Mouse (Mus musculus): ENCODE measurements at regions not wholly inside any gene's neighbourhood (a gene's known extent, or its start where the extent isn't known, plus 50 kb on each side); places are given as distances from the start of the nearest gene placed in this dataset.

DNA sequence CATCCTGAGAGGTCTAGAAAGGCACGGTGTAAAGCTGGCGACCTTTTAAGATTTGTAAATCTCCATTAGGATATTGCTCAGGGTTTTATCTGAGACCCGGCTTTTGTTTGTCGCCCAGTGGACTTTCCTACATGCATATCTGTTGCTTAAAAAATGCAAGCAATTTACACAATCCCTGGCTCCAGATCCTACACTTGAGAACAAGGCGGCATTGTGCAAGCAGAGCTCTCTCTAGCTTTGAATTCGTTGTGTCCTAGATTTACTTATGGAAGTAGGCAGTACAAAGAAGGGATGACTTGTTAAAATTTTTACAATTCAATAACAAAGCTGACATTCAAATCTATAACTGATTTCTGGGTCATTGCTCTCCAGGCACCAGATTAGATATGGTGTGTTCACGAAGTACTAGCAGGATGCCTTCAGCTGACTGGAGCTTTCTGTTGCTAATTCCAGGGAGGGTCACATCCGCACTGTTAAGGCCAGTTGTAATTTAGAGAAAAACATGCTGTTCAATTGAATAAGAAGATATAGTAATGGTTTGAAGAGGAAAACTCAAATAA, 62.2 kb upstream of the Teddm2 start:
- DNase-seq (ENCODE audit: low spot score in 2 of 2): no peak

- no peak for DNase-seq (ENCODE audit: low spot score in 2 of 2)
These were observed 63.8 kb upstream of the Teddm2 start for GRCm38 (mm10) chr1:153963744-153964342.

GRCm38 (mm10) chr1:153969401-153969800, 69.4 kb upstream of the Teddm2 start:
- DNase-seq (ENCODE audit: low spot score in 2 of 2): no peak

DNA sequence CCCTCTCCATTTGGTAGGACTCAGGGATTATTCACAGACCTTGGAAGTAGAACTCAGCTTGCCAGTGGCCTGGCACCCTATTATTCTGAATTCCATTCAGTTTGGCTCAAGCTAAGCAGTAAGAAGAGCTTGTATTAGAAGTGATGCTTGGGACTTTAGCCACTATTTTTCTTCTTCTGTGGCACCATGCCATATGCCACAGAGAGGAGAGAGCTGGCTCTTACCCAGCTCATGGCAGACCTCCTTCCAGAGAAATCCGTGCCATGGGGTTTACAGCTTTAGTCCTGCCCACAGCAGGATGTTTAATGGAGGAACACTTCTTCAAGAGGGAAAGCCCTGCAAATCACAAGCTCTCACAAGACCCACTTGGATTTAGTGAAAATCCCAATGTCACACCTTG, 74.3 kb upstream of the Teddm2 start:
- peak; percentile 24 to 46 for DNase-seq (ENCODE audit: low spot score in 2 of 2)

GRCm38 (mm10) chr1:153977963-153978726, 78.1 kb upstream of the Teddm2 start:
- peak; percentile 21 to 47 for DNase-seq (ENCODE audit: low spot score in 2 of 2)

DNA sequence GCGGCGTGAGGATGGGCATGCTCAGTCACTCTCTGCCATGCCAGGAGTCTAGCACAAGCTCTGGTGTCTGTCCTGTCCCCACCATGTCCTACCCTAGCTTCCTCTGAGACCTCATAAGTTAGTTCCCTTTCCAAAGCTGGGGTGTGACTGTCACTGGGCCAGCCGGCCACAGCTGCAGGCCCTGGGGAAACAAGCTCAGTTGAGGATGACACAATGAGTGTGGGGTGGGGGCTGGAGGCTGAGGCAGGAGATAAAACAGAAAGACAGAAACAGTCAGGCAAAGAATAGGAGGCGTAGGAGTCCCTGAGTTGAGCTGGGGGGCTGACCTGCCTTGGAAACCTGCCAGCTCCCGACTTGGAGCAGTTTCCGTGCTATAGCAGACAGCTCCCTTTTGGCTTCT, 80.9 kb upstream of the Teddm2 start:
- peak; percentile 17 to 30 for DNase-seq (ENCODE audit: low spot score in 2 of 2)

GRCm38 (mm10) chr1:153985595-153985994, 85.6 kb upstream of the Teddm2 start:
- DNase-seq (ENCODE audit: low spot score in 2 of 2): no peak

DNA sequence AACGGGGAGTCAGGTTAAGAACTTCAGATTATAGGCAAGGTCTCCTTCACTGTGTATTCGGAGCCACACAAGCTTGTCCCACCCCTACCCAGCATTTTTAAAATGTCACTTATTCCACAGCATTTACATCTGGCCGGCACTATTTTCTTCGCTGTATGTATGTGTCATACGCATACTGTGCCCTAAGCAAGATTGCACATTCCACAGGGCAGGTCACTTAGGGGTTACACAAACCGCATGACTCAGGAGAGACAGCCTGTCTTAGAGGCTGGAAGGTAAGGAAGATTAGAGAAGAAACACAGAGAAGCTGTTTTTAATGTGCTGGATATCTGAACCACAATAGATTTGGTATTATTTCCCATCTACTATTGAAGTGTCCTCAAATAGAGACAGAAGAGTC, 86.6 kb upstream of the Teddm2 start:
- no peak for DNase-seq (ENCODE audit: low spot score in 2 of 2)

GRCm38 (mm10) chr1:153988297-153988696, 88.3 kb upstream of the Teddm2 start:
- DNase-seq (ENCODE audit: low spot score in 2 of 2): no peak

DNA sequence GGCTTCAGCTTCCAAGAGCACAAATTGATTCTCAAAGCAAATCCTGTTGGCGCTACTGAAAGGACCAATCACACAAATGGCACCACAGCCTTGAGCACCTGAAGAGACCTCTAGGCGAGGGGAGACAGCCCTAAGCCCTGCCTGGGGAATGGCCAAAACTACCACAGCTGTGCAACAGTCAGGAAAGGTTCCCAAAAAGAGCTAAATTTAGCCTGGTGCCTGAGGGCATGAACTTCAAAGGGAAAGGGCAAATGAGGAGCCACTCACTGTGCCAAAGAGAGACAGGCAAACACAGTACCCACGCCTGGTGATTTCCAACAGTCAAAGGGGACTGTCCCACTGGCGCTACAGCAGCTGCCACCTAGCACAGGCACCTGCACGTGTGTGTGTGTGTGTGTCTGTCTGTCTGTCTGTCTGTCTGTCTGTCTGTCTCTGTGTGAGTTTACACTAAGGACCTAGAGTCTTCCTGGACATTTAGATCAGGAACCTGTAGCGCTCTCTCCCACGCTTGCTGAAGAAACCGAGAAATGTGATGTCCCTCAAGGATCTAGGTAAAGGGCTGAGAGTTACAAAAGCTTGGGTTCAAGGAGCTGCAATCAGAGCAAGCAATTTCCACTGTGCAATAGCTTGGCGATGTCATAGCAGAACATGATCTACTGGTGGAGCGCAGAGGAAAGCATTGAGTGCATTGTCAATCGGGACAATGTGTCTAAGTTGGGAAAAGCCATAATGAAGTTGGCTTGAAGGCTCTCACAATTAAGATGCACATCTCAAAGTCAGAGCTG, 90.8 kb upstream of the Teddm2 start:
- no peak for DNase-seq (ENCODE audit: low spot score in 2 of 2)

DNA sequence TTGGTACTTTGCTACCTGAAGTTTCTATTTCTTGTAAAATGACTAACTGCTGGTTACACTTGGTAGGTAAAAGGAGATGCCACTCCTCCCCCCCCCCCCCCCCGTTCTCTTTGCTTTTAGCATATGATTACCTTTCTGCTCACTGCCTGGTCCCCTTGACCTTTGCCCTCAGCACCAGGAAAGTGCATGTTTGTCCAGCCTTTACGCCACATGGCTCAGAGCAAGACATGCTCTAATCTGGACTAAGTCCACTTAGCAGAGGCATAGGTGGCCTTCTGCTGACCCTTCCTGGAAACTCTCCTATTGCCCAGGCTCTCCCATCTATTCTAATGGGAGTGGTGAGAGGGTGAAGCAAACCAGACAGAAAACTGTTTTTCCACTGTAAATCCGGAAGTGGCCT, 92.4 kb upstream of the Teddm2 start:
- no peak for DNase-seq (ENCODE audit: low spot score in 2 of 2)

GRCm38 (mm10) chr1:153994871-153995270, 94.8 kb upstream of the Teddm2 start:
- no peak for DNase-seq (ENCODE audit: low spot score in 2 of 2)

- DNase-seq (ENCODE audit: low spot score in 2 of 2): no peak
These were observed 97.5 kb upstream of the Teddm2 start for GRCm38 (mm10) chr1:153997201-153998181.

- no peak for DNase-seq (ENCODE audit: low spot score in 2 of 2)
These were observed 99.7 kb upstream of the Teddm2 start for GRCm38 (mm10) chr1:153999776-154000175.

DNA sequence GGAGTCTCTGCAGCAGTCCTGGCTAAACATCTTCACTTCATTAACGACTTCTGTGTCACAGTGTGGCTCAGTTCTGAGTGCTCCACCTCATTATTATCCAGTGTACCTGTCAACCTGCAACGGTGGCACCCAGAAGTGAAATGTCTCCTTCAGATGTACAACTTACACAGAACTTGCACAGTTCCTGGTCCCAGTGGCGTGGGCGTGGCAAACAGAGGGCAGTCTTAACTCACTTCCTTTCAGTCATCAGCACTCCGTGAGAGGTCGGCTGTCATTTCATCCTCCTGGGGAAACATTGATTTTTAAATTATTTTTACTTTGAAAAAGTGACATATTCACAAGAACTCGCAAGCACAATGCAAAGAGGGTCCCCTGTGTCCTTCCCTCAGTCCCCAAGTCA, 103.6 kb upstream of the Teddm2 start:
- DNase-seq (ENCODE audit: low spot score in 2 of 2): no peak

DNA sequence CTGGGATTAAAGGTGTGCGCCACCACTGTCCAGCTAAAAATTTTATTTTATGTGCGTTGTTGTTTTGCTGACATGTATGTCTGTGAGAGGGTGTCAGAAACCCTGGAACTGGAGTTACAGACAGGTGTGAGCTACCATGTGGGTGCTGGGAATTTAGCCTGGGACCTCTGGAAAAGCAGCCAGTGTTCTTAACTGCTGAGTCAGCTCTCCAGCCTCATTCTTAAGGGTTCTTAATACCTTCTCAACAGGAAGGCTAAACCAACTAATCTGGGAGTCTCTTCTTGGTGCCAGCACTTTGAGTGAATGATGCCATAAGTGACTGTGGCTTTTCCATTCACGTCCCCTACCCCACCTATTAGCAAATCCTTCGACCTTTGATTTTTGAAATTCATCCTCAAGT, 104.6 kb upstream of the Teddm2 start:
- DNase-seq (ENCODE audit: low spot score in 2 of 2): no peak

- no peak for DNase-seq (ENCODE audit: low spot score in 2 of 2)
These were observed 106.0 kb upstream of the Teddm2 start for GRCm38 (mm10) chr1:154006055-154006454.

DNA sequence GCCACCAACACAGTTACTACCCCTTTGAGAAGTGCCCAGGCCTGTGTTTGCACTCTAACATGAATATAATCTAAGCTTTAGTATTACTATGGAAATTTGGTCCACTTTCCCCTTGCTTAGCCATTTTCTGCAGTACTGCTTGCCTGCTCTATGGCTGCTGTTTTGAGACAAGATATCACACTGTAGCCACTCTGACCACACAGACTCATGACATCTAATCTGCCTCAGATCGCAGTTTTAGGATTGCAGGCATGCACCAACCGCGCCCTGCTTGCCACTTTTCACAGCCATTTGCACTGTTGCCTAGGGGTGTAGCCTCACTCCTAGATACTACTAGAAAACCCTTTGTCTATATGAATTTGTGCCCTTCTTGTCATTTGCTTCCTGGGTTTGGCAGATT, 107.4 kb upstream of the Teddm2 start:
- no peak for DNase-seq (ENCODE audit: low spot score in 2 of 2)

DNA sequence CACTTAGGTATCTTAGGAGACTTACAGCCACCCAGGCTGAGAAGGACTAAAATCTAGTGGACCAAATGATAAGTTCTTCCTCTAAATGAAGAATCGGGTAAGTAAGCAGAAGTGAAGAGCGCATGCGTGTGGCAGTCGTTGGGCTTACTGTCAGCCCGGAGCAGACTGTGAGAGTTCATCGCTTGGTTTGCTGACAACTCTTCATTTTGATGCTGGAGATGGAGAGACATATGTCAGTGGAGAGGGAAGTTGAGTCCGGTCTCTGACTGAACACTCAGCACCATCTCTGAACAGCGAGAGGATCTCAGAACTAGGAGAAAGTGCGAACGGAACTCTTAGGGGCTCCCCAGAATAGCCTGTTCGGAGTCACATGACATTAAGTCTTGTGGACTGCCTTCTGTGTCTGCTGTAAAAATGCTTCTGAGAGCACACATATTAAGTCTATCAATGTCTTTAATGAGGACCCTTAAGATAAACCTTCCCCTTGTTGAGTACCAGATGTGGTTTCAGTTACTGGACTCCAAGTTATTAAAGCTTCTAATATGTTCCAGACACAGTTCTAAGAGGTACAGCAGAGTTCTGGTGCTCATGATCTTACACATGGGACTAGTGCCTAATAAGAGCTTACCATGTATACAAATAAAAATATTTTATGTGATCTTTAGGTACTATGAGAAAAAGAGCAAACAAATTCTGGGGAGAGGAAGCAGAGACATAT, 108.7 kb upstream of the Teddm2 start:
- DNase-seq (ENCODE audit: low spot score in 2 of 2): peak in 1 of 2 experiments; percentile 11

DNA sequence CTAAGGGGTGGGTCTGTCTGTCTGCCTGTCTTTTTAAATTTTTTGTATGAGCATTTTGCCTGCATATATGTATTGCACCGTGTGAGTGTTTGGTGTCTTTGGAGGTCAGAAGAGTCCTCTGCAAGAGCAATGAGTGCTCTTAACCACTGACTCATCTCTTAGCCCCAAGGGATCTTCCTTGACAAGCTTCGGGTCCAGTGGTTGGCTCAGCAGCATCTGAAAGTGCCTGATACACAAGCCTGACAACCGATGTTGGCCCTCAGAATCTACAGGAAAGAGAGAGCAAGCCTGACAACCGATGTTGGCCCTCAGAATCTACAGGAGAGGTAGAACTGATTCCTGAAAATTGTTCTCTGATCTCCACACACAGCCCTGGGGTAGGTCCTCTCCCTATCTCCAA, 110.7 kb upstream of the Teddm2 start:
- DNase-seq (ENCODE audit: low spot score in 2 of 2): no peak
